Mouse (Mus musculus) duodenum, adult 2 months (tissue): ENCODE measurements around the gene Tnni1. TPM values are rescaled to one million over a fixed set of nuclear protein-coding genes. Genes with fewer than 3 reads are reported as not detected.

Experiments
- polyA plus RNA-seq: library from polyadenylated mRNA; depleted of rRNA; stranded (reverse); fragments of >200 nt; gene quantifications from 2 replicates; pipeline ENCODE4 v1.2.3, GENCODE M21; 2012; ENCODE audit warnings: low replicate concordance; rRNA removed

The Tnni1 gene
- 0.82 and 27.3 TPM in 2 replicates for polyA plus RNA-seq

DNA sequence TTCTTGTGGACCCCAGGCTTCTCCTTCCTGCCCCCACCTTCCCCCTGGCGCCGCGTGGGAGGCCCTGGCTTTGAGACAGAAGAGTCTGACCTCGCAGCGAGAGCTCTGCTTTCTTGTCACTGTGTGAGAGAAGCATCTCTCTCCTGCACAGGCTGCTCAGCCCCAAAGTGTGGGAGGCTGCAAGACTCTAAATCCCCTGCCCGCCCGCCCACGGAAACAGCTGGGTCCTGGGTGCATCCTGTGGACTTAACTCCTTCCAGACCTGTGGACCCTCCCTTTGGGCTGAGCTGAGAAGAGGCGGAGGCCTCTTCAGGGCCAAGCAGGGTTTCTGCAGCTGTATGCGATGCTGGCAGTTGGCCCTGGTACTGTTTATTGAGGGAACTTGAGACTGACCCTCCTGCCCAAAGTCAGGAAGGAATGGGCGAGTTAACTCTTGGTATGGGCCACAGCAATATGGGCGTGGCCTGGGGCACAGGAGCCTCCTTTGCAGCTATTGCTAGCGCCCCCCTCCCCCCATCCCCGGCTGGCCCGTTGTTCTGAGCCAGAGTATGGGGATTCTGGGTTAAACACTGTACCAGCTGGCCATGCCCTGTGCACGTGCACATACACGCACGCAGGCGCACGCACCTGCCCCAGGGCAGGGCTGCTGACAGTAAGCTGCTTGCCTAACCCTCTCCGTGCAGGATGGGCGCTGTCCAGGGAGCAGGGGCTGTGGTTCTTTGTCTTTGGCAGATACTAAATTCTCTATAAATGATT lies at the start of gene Tnni1:
Tnni1 (plus strand) TSS at position 655 of the 756 bp plus-strand sequence.

DNA sequence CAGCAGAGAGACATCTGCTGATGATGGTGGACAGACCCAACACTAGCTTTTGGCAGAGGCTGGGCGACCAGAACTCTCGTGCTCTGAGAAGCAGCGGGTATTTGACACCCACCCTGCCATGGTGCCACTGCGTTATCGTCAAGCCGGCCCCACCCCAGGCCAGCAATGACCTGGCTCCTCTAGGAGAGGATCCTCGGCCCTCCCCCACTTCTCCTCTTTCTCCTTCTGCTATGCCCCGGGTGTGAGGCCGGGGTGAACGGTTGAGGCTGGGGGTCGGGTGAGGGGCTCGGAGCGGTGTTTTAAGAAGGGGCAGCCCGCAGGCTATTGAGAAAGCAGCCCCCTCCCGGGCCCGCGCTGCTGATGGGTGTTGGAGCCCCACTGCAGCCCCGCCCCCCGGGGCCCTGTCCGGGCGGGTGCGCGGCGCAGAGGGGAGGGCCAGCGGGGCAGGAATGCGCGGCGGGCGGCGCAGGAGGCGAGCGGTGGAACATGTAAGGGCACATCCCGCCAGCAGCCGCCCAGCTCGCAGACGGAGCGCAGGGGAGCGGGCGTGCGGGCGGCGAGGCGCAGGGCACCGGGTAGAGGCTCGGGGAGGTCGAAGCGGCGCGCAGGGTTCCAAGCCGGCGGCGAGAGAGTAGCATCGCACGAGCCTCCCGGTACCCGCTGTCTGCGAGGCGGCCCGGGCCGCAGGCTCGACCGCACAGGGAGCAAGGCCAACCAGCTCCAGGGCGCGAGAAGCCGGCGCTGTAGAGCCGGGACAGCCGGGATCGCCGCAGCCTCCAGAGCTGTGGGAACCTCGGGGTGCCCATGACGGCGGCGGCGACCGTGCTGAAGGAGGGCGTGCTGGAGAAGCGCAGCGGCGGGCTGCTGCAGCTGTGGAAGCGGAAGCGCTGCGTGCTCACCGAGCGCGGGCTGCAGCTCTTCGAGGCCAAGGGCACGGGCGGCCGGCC lies 13.3 kb upstream of the Tnni1 start, which contains the start of gene Phlda3:
Phlda3 (plus strand) TSS at position 475 of the 947 bp plus-strand sequence.

DNA sequence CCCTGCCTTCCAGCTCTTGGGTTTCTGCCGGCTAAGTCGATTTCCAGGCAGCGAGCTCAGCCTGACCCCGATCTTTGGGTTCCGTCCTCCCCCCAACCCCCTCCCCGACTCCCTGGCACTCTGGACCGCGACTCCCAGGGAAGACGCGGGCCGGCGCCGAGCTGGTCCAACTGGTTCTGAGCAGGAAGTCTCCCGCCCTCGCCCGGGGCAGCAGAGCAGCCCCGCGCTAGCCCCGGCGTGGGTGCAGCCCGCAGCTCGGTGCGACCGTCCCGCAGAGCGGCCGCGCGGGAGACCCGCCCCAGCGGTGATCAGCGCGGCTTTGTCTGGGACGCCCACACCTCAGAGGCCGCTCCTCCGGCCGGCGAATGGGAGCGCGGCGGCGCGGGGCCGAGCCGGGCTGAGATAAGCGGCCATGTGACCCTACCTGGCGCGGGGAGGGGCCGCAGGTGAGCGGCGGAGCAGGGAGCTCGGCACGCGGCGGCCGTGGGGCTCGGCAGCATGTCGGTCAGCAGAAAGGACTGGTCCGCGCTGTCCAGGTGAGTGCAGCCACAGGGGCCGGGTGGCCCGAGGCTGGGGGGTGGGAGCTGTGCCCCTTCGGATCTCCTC lies 39.4 kb downstream of the Tnni1 start, which contains the start of gene Lad1:
Lad1 (plus strand) TSS at position 118 of the 606 bp plus-strand sequence.

DNA sequence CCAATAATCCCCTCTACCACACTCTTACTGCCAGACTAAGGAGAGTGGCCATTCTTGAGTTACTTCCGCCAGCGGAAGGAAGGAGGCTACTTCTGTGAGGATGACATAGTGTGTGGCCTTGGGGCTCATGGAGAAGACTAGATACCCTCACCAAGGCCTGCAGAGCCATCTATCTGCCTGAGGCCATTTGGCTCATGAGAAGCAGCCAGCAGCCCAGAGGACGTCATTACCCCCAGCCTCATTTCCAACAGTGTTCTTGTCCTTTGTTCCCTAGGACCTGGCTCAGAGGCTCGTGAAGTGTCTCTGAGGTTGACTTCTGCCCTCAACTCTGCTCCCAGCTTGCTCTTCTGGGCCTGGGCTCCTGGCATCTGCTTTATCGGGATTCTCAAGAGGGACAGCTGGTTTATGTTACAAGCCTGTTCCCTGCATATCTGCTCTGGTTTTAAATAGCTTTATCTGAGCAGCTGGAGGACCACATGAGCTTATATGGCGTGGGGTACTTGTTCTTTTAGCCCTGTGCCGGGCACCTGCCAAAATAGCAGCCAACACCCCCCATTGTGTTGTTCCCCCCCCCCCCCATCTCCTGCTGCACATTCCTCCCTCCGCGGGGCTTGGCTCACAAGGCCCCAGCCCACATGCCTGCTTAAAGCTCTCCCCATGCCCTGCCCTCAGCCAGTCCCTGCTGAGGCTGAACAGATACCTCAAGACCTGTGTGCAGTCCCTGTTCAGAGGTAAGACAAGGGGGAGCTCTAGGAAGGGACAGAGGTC lies 56.7 kb downstream of the Tnni1 start, which contains the start of gene Tnnt2:
Tnnt2 (plus strand) TSS at position 639 of the 768 bp plus-strand sequence.

Other genes starting within 250 kb of the Tnni1 start
- 2.2 and 7.1 TPM in 2 replicates for gene Nav1, start 172.1 kb upstream of the Tnni1 start, polyA plus RNA-seq
- gene Csrp1, start 59.4 kb upstream of the Tnni1 start, polyA plus RNA-seq = 163 and 167 TPM in 2 replicates
- gene Phlda3, start 13.3 kb upstream of the Tnni1 start, polyA plus RNA-seq = 12.2 and 23.2 TPM in 2 replicates
- gene Lad1, start 39.2 kb downstream of the Tnni1 start, polyA plus RNA-seq = 294 and 344 TPM in 2 replicates
- 0.74 and 4.4 TPM in 2 replicates for gene Tnnt2, start 56.9 kb downstream of the Tnni1 start, polyA plus RNA-seq
- gene Pkp1, start 139.8 kb downstream of the Tnni1 start, polyA plus RNA-seq = 4.5 and 9.0 TPM in 2 replicates
- 0.07 TPM in 1 of 2 replicates, not detected in the other for gene Igfn1, start 226.9 kb downstream of the Tnni1 start, polyA plus RNA-seq
- gene Tmem9, start 228.7 kb downstream of the Tnni1 start, polyA plus RNA-seq = 22.3 and 33.2 TPM in 2 replicates